Mouse (Mus musculus): ENCODE data around the gene Gm17018.

GRCm38 (mm10) chr19:45515341-45515740 lies 45.1 kb upstream of the Gm17018 start:
- TF ChIP-seq POLR2A (IDR thresholded peaks at IDR 0.05; ENCODE audit: borderline replicate concordance, control insufficient read depth, low read depth, low read length) (no peak), CTCF (IDR thresholded peaks at IDR 0.05; ENCODE audit: control insufficient read depth, insufficient read depth, low read length) (no peak)

Measured in bone marrow, adult 2 months (tissue).